Mouse (Mus musculus) cerebellum, postnatal 10 days (tissue): ENCODE measurements around the gene Usp1.

ENCODE experiments used
- DNase-seq, 2 experiments: peaks; one replicate each; pipeline ENCODE4 v3.0.0; 2021; ENCODE audit warnings: mixed read lengths in 2 of 2

Usp1 gene

GRCm38 (mm10) chr4:98984701-98985100, 61.1 kb downstream of the Usp1 start:
- DNase-seq = no peak
